Mouse (Mus musculus): ENCODE results near the gene Apon.
A peak's percentile ranks its signal among the peaks of the same experiment; 100 is the strongest.
"Not testable (repeated sequence)": the region's sequence is repeated elsewhere in the genome, so short reads cannot be mapped to it uniquely, and the experiment has no call there.

Apon gene

GRCm38 (mm10) chr10:128236321-128236720, 17.6 kb upstream of the Apon start:
- no peak for DNase-seq

DNA sequence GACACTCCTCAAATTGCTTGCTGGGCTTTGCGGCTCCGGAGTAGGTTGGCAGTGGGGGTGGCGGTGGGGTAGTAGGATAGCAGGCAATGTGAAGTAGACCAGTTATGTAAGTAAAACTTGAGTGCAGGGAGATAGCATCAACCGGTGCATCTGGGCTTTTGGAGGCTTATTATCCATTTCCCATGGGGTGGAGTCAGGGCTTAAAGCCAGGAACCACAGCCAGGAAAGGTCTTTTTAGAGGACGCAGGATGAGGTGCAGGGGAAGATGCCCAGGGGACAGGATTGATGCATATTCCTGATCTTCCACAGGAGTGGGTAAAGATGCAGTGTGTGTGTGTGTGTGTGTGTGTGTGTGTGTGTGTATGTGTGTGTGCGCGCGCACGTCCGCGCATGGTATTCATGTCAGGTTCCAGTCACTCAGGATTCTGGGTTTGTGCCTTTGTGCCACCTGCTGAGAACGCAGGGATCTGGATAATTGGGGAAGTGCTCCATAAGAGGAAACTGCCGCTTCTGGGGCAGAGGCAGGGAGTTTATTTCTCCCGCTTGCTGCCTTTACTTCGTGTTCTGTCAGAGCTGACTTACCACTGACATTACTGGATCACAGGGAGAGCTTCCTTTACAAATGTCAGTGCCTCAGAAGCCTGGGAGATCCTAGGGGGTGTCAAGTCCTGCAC, 16.0 kb upstream of the Apon start:
- peak; percentile 20 for DNase-seq

GRCm38 (mm10) chr10:128239140-128239539, 14.8 kb upstream of the Apon start:
- DNase-seq = no peak

DNA sequence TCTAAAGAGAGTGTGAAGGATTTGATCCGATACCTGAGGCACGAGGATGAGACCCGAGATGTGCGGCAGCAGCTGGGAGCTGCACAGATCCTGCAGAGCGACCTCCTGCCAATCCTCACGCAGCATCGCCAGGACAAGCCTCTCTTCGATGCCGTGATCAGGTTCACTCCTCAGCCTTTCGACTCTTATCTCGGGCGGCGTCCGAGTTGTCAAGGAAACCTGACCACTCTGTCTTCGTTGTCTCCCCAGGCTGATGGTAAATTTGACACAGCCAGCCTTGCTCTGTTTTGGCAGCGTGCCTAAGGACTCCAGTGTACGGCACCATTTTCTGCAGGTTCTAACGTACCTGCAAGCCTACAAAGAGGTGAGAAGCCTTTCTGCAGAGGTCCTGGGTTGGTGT, 13.8 kb upstream of the Apon start:
- DNase-seq = no peak

GRCm38 (mm10) chr10:128243252-128243651, 10.6 kb upstream of the Apon start:
- no peak for DNase-seq

DNA sequence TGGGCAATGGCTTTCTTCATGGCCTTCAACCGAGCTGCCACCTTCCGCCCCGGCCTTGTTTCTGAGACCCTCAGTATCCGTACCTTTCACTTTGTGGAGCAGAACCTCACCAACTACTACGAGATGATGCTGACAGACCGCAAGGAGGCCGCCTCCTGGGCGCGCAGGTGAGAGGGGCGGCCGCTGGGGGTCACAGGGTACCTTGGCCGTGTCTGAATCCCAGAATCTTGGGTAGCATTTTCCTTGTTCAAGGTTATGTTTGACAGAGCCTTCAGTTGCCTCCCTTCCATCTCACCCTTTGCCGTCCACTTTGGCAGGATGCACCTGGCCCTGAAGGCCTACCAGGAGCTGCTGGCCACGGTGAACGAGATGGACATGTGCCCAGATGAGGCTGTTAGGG, 9.8 kb upstream of the Apon start:
- DNase-seq = no peak

- peak; percentile 73 for DNase-seq
Observed at GRCm38 (mm10) chr10:128247020-128247732, 6.7 kb upstream of the Apon start.

DNA sequence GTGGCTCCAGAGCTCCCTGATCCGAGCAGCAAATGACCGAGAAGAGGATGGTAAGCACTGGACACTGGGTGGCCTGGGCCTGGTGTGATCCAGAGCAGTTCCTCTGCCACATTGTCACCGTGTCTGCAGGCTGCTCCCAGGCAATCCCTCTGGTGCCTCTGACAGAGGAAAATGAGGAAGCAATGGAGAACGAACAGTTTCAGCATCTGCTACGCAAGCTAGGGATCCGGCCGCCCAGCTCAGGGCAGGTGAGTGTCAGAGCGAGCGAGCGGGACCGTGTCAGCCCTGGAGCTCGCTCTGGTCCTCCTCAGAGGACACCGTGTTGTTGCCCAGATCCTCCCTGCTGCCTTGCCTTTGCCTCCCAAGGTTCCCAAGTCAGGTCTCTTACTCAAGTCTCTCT, 3.3 kb upstream of the Apon start:
- DNase-seq = no peak

GRCm38 (mm10) chr10:128255925-128256324, 2.0 kb downstream of the Apon start:
- DNase-seq = no peak

- DNase-seq = no peak
Observed at GRCm38 (mm10) chr10:128256328-128256727, 2.4 kb downstream of the Apon start.

DNA sequence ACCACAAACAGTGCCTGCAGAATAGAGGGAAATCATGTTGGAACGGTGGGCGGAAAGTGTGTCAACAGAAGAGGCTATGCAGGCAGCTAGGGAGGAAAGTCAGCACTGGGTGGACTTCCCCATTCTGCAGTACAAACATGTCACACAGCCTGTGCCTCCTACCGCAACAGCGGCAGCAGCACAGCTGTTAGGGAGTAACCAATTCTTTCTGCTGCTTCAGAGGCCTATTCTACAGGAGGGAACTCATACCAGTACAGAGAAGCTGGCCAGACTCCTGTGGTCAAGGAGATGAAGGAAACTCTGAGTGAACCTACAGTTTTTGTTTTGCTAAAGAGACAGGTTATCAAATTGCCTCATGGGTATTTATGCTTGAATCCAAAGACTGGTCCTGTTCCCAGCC, 5.1 kb downstream of the Apon start:
- no peak for DNase-seq

DNA sequence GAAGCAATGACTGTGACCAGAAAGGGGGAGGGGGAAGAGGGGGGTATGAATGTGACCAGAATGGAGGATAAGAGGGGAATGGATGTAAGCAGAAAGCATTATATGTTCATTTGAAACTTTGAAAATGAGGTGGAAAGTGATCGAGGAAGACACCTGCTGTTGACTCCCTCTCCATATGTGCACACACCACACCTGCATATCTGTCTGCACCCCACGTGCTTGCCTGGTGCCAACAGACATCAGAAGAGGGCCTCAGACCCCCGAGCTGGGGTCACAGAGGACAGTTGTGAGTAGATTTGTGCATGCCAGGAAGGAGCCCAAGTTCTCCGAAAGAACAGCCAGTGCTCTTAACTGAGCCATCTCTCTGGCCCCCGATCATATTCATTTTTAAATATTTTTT, 6.0 kb downstream of the Apon start:
- DNase-seq = no peak

DNA sequence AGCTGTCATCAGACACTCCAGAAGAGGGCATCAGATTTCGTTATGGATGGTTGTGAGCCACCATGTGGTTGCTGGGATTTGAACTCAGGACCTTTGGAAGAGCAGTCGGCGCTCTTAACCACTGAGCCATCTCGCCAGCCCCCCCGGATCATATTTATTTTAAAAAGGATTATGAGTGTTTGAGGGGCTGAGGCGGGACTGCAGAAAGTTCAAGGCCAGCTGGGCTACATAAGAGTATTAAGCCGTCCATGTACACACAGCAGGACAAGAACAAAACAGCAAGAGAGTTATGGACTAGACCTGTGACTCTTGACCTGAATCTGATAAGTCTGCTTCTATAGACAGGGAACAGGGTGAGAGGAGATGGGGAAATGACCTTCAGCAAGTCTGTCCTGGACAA, 6.5 kb downstream of the Apon start:
- DNase-seq = not testable (repeated sequence)

DNA sequence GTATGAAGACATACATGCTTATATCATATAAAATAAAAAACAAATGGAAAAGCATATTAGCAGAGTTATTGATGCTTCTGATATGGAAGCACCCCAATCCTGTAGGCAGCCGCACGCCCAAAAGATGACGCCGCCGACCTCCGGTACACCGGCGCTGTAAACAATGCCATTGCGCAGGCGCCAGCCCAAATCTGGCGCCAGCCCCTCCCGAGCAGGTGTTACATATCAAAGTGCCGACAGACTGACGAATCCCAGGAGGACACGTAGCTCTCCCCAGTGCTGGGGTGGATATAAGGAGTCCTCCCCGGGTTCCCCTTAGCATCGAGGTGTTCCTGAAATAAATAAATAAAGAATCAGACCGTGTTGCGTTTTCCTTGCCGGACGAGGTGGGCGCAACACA, 8.4 kb downstream of the Apon start:
- DNase-seq = no peak

DNA sequence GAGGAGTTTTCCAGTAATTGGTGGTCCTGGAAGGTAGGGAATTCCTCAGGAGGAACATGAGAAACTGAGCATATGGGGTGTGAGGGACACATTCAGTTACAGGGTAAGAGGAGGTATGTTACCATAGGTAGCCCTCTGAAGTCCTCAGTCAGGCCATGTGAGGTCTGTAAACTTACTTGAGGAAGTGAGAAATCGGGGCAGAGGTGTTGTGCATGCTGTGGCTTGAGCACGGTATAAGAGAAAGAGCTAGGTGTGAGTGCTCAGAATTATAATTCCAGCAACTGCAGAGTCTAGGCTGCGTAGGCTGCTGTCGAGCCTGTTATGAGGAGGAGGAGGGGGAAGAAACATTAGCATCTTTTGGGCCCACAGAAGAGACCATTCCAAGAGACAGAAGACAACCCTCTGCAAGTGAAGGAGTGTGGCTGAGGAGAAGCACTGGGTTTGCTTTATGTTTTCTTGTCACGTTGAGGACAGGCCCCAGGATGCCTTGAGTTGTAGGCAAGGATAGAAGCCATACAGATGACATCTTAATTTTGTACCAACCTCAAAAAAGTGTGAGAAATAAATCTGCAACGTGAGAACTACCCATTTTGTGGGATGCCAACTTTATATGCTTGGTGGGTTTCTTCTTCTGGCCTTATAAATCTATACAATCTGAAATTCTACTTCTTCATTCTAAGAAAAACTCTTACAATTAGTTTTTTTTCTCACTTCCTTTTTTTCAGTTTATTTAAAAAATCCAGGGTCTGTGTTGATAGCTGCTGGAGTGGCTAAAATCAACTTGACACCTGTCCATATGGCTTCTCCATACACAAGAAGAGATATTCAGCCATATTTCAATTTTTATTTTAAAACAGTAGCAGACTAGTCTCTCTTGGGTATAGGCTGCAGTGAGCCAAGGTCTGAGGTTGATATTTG, 9.8 kb downstream of the Apon start:
- no peak for DNase-seq

- DNase-seq = no peak
Observed at GRCm38 (mm10) chr10:128268371-128268770, 14.5 kb downstream of the Apon start, which contains the start of gene Apof. Apof (plus strand) TSS chr10:128268671.

GRCm38 (mm10) chr10:128269206-128269910, 15.5 kb downstream of the Apon start:
- no peak for DNase-seq

DNA sequence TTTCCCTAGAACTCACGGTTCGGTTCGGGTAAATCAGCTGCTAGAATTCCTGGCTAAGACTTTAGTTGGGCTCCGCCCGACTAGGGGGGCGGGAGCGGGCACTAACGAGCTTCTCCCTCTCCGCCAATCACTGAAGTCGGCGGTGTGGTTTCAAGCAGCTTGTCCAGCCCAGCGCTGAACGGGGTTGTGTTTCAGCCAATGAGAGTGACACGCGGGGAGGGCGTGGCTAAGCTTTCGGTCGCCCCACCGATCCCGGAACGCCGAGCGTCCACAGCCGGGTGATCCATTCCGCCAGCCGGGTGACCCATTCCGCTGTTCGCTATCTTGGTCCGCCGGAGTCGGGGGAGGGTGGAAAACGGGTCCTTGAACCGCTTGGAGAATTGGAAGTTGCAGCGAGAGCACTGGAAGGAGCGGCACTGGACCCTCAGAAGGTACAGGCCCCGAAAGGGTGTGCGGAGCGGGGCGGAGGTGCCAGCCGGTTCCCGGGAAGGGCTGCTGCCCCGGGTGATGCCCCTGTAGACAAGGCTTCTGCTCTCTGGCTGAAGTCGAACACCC, 16.5 kb downstream of the Apon start, which contains the start of gene Stat2:
Gene Stat2, plus strand, starts transcription at position 273 of the 555 bp plus-strand sequence.
- peak; percentile 98 for DNase-seq

DNA sequence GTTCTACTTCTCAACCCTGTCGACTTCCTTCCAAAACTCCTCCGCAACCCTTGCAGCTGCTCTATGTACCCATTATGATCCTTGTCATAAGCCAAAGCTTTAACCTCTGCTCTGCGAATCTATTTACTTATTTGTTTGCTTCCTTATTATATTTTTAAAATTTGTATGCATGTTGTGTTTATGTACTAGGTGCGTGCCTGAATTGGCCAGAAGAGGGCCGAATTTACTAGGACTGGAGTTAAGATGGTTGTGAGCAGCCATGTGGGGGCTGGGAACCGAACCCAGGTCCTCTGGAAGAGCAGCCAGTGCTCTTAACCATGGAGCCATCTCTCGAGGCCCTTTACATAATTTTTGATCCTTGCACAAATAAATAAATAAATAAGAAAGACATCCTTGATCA, 17.0 kb downstream of the Apon start:
- DNase-seq = no peak

- DNase-seq = peak; percentile 20
Observed at GRCm38 (mm10) chr10:128271883-128272282, 18.0 kb downstream of the Apon start.

GRCm38 (mm10) chr10:128272819-128273439, 19.0 kb downstream of the Apon start:
- DNase-seq = not testable (repeated sequence)

DNA sequence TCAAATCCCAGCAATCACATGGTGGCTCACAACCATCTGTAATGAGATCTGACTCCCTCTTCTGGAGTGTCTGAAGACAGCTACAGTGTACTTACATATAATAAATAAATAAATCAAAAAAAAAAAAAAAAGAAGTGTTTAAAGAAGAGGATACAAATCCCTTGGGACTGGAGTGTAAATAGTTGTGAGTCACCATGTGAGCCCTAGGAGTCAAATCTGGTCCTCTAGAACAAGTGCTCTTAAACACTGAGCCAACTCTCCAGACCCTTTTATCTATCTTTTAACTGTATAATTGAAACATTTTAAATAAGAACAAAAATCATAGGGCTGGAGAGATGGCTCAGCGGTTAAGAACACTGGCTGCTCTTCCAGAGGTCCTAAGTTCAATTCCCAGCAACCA, 21.5 kb downstream of the Apon start:
- not testable (repeated sequence) for DNase-seq

Measured in kidney, postnatal 14 days (tissue).